Mouse (Mus musculus): ENCODE results near the gene Fam198b.

Gene Fam198b

DNA sequence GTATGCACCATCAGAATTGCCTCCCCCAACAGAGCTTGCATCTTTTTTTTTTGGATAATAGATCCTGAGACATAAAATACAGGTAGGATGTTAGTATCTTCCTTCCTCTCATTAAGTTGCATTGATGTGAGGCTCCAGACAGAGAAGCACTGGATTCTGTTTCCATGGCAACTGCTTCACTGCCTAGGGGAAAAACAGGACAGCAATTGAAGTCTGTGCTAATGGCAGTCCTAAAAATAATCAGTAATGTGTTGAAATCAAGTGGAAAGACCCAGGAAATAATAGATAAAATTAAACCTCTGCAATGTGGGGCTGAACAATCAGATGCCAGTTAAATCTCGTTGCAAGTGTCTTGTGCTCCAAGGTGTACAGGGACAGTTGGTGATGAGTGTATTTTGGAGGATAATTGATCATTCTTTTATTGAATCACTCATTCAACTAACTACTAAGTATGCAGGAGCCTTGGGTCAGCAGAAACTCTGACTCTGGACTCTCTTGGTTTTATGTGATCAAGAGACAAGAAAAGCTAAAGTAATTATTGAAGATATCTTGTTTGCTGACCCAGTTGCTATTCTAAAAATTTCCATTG, 17.1 kb upstream of the Fam198b start:
- TF ChIP-seq GATA4 (IDR thresholded peaks at IDR 0.05; ENCODE audit: insufficient replicate concordance, low read length), result no peak

- no peak for TF ChIP-seq GATA4 (IDR thresholded peaks at IDR 0.05; ENCODE audit: insufficient replicate concordance, low read length)
Observed at GRCm38 (mm10) chr3:79875471-79875870, 8.9 kb upstream of the Fam198b start.

DNA sequence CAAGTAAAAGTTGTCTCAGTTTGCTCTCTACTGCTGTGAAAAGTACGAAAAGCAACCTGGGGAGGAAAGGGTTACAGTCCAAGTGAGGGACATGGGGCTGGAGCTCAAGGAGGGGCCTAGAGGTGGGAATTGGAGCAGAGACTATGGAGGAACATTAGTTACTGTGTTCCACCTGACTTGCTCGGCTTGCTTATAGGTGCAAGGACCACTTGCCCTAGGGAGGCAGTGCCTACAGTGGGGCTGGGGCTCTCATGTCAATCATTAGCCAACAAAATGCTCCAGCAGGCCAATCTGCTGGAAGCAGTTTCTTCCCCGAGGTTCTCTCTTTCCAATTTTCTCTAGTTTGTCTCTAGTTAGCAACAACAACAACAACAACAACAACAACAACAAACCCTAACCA, 6.0 kb upstream of the Fam198b start:
- no peak for TF ChIP-seq GATA4 (IDR thresholded peaks at IDR 0.05; ENCODE audit: insufficient replicate concordance, low read length)

GRCm38 (mm10) chr3:79879246-79879645, 5.1 kb upstream of the Fam198b start:
- no peak for TF ChIP-seq GATA4 (IDR thresholded peaks at IDR 0.05; ENCODE audit: insufficient replicate concordance, low read length)

DNA sequence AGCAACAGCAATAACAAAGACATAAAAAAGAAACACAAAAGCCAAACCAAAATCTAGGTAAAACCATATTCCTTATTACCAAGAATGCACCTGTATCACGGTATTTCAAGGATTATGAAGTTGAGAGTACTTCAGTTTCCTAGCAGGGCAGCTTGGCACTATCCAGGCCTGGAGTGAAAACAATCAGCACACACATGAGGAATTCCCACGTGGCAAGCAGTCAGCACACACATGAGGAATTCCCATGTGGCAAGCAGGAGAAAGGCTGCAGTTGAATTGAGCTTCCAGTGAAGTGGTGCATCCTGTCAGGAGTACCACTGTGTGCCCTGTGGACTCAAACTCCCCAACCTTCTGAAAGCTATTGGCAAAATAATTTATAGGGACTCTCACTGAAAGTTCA, 2.7 kb upstream of the Fam198b start:
- TF ChIP-seq GATA4 (IDR thresholded peaks at IDR 0.05; ENCODE audit: insufficient replicate concordance, low read length), result no peak

- no peak for TF ChIP-seq GATA4 (IDR thresholded peaks at IDR 0.05; ENCODE audit: insufficient replicate concordance, low read length)
Observed at GRCm38 (mm10) chr3:79883092-79883491, 1.2 kb upstream of the Fam198b start.

DNA sequence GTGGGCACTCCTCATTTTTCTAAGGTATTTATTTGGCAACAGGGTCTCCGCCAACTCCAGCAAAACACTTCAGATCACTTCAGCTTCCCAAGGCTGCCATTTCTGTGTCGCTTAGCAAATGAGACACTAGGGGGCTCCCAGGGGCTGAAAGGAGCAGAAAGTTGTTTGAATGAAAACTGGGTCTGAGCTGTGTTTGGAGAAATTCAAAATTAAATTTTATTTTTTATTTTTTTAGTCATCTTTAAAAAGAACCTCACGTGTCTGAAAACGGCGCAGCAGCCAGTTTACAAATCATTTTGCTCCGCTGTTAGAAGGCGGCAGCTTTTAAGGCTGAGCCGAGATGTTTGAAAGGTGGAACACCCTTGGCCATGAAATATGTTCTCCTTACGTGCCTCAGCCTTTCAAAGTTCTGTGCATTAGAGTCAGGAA, 442 bp downstream of the Fam198b start:
- TF ChIP-seq GATA4 (IDR thresholded peaks at IDR 0.05; ENCODE audit: insufficient replicate concordance, low read length), result no peak

- no peak for TF ChIP-seq GATA4 (IDR thresholded peaks at IDR 0.05; ENCODE audit: insufficient replicate concordance, low read length)
Observed at GRCm38 (mm10) chr3:79885686-79886356, 1.5 kb downstream of the Fam198b start.

DNA sequence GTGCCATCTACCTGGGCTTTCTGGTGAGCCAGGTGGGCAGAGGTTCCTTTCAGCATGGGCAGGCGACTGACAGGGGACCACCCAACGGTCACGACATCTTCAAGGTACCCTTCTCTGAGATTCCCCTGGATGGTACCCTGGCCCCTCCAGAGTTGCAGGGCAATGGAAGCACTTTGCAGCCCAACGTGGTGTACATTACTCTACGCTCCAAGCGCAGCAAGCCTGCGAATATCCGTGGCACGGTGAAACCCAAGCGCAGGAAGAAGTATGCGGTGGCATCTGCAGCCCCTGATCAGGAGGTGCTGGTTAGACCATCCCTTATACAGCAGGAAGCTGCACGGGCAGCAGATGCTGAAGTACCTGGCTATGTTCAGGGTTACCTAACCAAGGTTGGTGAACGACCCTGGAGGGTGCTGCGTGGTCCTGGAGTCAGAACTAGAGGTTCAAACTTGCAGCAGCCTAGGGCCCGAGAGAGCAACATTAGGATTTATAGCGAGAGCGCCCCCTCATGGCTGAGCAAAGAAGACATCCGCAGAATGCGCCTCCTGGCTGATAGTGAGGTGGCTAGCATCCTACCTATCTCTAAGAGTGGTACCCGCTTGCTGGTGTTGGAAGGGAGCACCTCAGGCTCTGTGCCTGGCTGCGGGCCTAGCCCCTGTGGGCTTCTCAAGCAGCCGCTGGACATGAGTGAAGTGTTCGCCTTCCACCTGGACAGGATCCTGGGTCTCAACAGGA, 2.2 kb downstream of the Fam198b start:
- TF ChIP-seq GATA4 (IDR thresholded peaks at IDR 0.05; ENCODE audit: insufficient replicate concordance, low read length), result no peak

- TF ChIP-seq GATA4 (IDR thresholded peaks at IDR 0.05; ENCODE audit: insufficient replicate concordance, low read length), result no peak
Observed at GRCm38 (mm10) chr3:79887161-79887855, 3.0 kb downstream of the Fam198b start.

DNA sequence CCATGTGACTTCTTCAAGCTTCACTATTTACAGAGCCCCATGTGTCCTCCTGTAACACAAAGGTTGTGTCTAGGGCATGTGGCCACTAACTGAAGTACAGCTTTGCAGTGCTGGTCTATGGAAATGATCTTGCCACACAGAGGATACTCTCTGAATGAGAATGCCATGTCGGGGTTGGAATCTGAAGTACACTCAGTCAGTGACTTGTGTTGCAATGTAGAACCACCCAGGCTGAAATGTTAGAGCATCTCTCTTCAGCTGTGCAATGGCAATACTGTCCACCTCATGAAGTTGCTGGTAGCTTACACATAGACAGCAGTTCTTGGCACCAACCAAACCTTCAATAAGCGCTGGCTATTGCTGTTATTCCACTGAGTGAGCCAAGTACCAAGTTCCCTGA, 3.6 kb downstream of the Fam198b start:
- no peak for TF ChIP-seq GATA4 (IDR thresholded peaks at IDR 0.05; ENCODE audit: insufficient replicate concordance, low read length)

- TF ChIP-seq GATA4 (IDR thresholded peaks at IDR 0.05; ENCODE audit: insufficient replicate concordance, low read length), result no peak
Observed at GRCm38 (mm10) chr3:79897534-79898370, 13.4 kb downstream of the Fam198b start.

GRCm38 (mm10) chr3:79898514-79898913, 14.2 kb downstream of the Fam198b start:
- no peak for TF ChIP-seq GATA4 (IDR thresholded peaks at IDR 0.05; ENCODE audit: insufficient replicate concordance, low read length)

GRCm38 (mm10) chr3:79899906-79900305, 15.6 kb downstream of the Fam198b start:
- no peak for TF ChIP-seq GATA4 (IDR thresholded peaks at IDR 0.05; ENCODE audit: insufficient replicate concordance, low read length)

- no peak for TF ChIP-seq GATA4 (IDR thresholded peaks at IDR 0.05; ENCODE audit: insufficient replicate concordance, low read length)
Observed at GRCm38 (mm10) chr3:79900502-79900901, 16.2 kb downstream of the Fam198b start.
